Mouse (Mus musculus) layer of hippocampus, adult 18-20 months (tissue): ENCODE measurements around the gene Arcn1. TPM values are rescaled to one million over a fixed set of nuclear protein-coding genes. Genes with fewer than 3 reads are reported as not detected.

Source experiments
- DNase-seq, 2 experiments: peaks; one replicate each; pipeline ENCODE4 v3.0.0; 2022; ENCODE audit warnings: low spot score in 2 of 2
- total RNA-seq, 2 experiments: library from RNA; stranded (reverse); gene quantifications; 2 replicates each; pipeline ENCODE4 v1.2.3; 2021

Gene Arcn1
- total RNA-seq, 2 experiments from 2014 or later, result 97.1 to 103 TPM

- peak; percentile 67 to 69 for DNase-seq
Observed at GRCm38 (mm10) chr9:44691671-44692520, 75.7 kb downstream of the Arcn1 start.

Other genes with a start within 250 kb of the Arcn1 start
- not detected for gene Cxcr5, start 206.0 kb downstream of the Arcn1 start, total RNA-seq
- gene Ddx6, start 163.0 kb downstream of the Arcn1 start, total RNA-seq, result 100 to 1,000 TPM; 145 to 146 TPM
- not detected for gene Treh, start 94.6 kb downstream of the Arcn1 start, total RNA-seq
- 10 to 100 TPM; 62.4 to 84.0 TPM for gene Phldb1, start 32.6 kb downstream of the Arcn1 start, total RNA-seq
- gene Ift46, start 63 bp upstream of the Arcn1 start, total RNA-seq, result 10 to 100 TPM; 65.2 to 78.9 TPM
- 10 to 100 TPM; 49.4 to 54.9 TPM for gene Tmem25, start 31.5 kb upstream of the Arcn1 start, total RNA-seq
- 1 to 10 TPM in 1 of 2 experiments, not detected in 1; 1.2 TPM for gene Ttc36, start 35.2 kb upstream of the Arcn1 start, total RNA-seq
- 10 to 100 TPM; 72.0 to 84.2 TPM for gene Kmt2a, start 113.5 kb upstream of the Arcn1 start, total RNA-seq
- 100 to 1,000 TPM; 334 to 337 TPM for gene Atp5l, start 152.9 kb upstream of the Arcn1 start, total RNA-seq
- gene Ube4a, start 197.8 kb upstream of the Arcn1 start, total RNA-seq, result 10 to 100 TPM; 67.0 to 73.5 TPM
- not detected for gene Cd3g, start 212.6 kb upstream of the Arcn1 start, total RNA-seq
- gene Cd3d, start 213.9 kb upstream of the Arcn1 start, total RNA-seq, result not detected
- gene Cd3e, start 241.8 kb upstream of the Arcn1 start, total RNA-seq, result not detected